Comparison of ENCODE assay signal across 25 mouse cellular contexts in the genomic region with DNA sequence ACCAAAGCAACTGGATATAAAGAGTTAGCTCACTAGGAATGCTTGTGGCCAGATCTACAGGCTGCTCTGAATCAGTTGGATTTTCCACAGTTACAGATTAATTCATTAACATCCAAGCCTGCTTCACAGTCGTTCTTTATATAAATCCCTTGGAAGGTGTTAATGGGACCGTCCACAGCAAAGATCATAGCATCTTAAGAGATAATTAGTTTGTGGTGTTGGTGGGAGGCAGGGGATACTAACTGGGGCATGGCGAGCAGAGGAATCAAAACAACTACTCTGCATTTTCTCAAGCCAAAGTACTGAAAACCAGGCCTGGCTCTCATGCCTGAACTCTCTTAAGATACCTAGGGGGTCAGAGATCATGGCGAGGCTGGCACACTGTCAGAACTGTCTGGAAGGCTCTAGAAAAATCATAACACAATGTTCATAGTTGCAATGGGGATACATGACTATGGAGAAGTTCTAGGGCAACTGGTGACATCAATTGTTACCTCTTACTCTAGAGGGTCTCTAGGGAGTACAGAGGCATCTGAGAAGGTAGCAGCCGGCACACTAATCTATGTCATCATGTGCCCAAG.
DNase-seq lines count a peak whose midpoint lies in the region; ATAC-seq and TF ChIP-seq lines count a peak whose summit lies in the region.
"Had no signal": no experiment of that assay in that cellular context is flagged by ENCODE, and none has a peak within 500 bp of the region (broad histone marks: within the 10 kb centered on the region; RNA-seq: fewer than 3 reads in every experiment).

No protein-coding gene starts in this region.

- no peak overlapping the region for H3K4me3 ChIP-seq in kidney, adult 2 months (ENCODE audit: insufficient read depth, low read depth, low read length)
- no peak overlapping the region for H3K4me3 ChIP-seq in kidney, embryonic 14.5 days (ENCODE audit: low read length)
- no peak overlapping the region for H3K4me3 ChIP-seq in kidney, embryonic 15.5 days (replicated peaks)
- H3K4me3 ChIP-seq: embryonic facial prominence, embryonic 10.5 days; embryonic facial prominence, embryonic 13.5 days; erythroblast, embryonic 14.5 days; forebrain, embryonic 12.5 days; forebrain, embryonic 15.5 days; heart, adult 2 months; hindbrain, embryonic 12.5 days; hindbrain, embryonic 15.5 days had no signal

- H3K27me3 ChIP-seq in kidney, adult 2 months (replicated peaks; ENCODE audit: control insufficient read depth, insufficient read depth, low read length): no peaks in the 10 kb centered on the region
- no peaks in the 10 kb centered on the region for H3K27me3 ChIP-seq in kidney, embryonic 14.5 days (ENCODE audit: control insufficient read depth, insufficient read depth, low read length)
- H3K27me3 ChIP-seq in kidney, embryonic 15.5 days: no peaks in the 10 kb centered on the region
- H3K27me3 ChIP-seq: CH12.LX; embryonic facial prominence, embryonic 13.5 days; forebrain, embryonic 15.5 days; hindbrain, embryonic 12.5 days; hindbrain, embryonic 15.5 days had no signal

- DNase-seq in kidney, adult 2 months: peak; percentile 5
- DNase-seq in kidney, postnatal 10 days: peak; percentile 26
- peak; percentile 4 for DNase-seq in kidney, postnatal 14 days
- DNase-seq in embryo, embryonic 9.5 days (ENCODE audit: extremely low spot score): no peak
- DNase-seq: adrenal gland, adult 2 months; adrenal gland, postnatal 14 days; B cell, adult 2 months; cerebellum, adult 11 months; cerebellum, adult 2 months; cerebellum, adult 9-11 months; cerebellum, postnatal 25 days; gastrocnemius, postnatal 25 days; heart, adult 2 months had no signal

- TF ChIP-seq POLR2A in kidney, adult 2 months (IDR thresholded peaks at IDR 0.05; ENCODE audit: low read depth, low read length): no peak

- no peaks in the 10 kb centered on the region for H3K4me1 ChIP-seq in kidney, adult 2 months (ENCODE audit: control insufficient read depth, insufficient read depth, low read length)
- H3K4me1 ChIP-seq in kidney, embryonic 14.5 days (ENCODE audit: control insufficient read depth, insufficient read depth, low read length): no peaks in the 10 kb centered on the region
- no peaks in the 10 kb centered on the region for H3K4me1 ChIP-seq in kidney, embryonic 15.5 days
- H3K4me1 ChIP-seq: embryonic facial prominence, embryonic 10.5 days; embryonic facial prominence, embryonic 13.5 days; forebrain, embryonic 15.5 days; hindbrain, embryonic 12.5 days; hindbrain, embryonic 15.5 days had no signal

- no peaks in the 10 kb centered on the region for H3K36me3 ChIP-seq in kidney, adult 2 months (ENCODE audit: control insufficient read depth, insufficient read depth, low read length)
- no peaks in the 10 kb centered on the region for H3K36me3 ChIP-seq in kidney, embryonic 14.5 days (ENCODE audit: control insufficient read depth, insufficient read depth, low read length)
- H3K36me3 ChIP-seq in kidney, embryonic 15.5 days: no peaks in the 10 kb centered on the region
- H3K36me3 ChIP-seq: embryonic facial prominence, embryonic 10.5 days; embryonic facial prominence, embryonic 13.5 days; forebrain, embryonic 12.5 days; forebrain, embryonic 15.5 days; G1E; hindbrain, embryonic 12.5 days; hindbrain, embryonic 15.5 days had no signal

- no peak overlapping the region for H3K9ac ChIP-seq in kidney, embryonic 14.5 days (ENCODE audit: low read depth, low read length)
- H3K9ac ChIP-seq in kidney, embryonic 15.5 days: no peak overlapping the region
- H3K9ac ChIP-seq: embryonic facial prominence, embryonic 13.5 days; forebrain, embryonic 12.5 days; forebrain, embryonic 15.5 days; hindbrain, embryonic 12.5 days; hindbrain, embryonic 15.5 days had no signal

- H3K9me3 ChIP-seq in kidney, embryonic 14.5 days (ENCODE audit: control insufficient read depth, low read length): no peaks in the 10 kb centered on the region
- H3K9me3 ChIP-seq in kidney, embryonic 15.5 days (replicated peaks): no peaks in the 10 kb centered on the region
- H3K9me3 ChIP-seq: embryonic facial prominence, embryonic 10.5 days; embryonic facial prominence, embryonic 13.5 days; forebrain, embryonic 12.5 days; forebrain, embryonic 15.5 days; hindbrain, embryonic 12.5 days; hindbrain, embryonic 15.5 days had no signal

- ATAC-seq in kidney, embryonic 14.5 days (ENCODE audit: low FRiP score, low TSS enrichment): no peak
- no peak for ATAC-seq in kidney, embryonic 15.5 days (replicated peaks; ENCODE audit: low FRiP score)
- ATAC-seq: forebrain, embryonic 15.5 days had no signal

- H3K27ac ChIP-seq in kidney, adult 2 months (ENCODE audit: insufficient read depth, low read depth, low read length): no peak overlapping the region
- H3K27ac ChIP-seq in kidney, embryonic 14.5 days (ENCODE audit: low read depth, low read length): no peak overlapping the region
- H3K27ac ChIP-seq in kidney, embryonic 15.5 days: no peak overlapping the region
- H3K27ac ChIP-seq: embryonic facial prominence, embryonic 10.5 days; embryonic facial prominence, embryonic 13.5 days; forebrain, embryonic 12.5 days; forebrain, embryonic 15.5 days; heart, adult 2 months; hindbrain, embryonic 12.5 days; hindbrain, embryonic 15.5 days had no signal

- no peak overlapping the region for H3K4me2 ChIP-seq in kidney, embryonic 14.5 days (replicated peaks; ENCODE audit: low read depth, low read length)
- H3K4me2 ChIP-seq in kidney, embryonic 15.5 days: no peak overlapping the region
- H3K4me2 ChIP-seq: embryonic facial prominence, embryonic 13.5 days; forebrain, embryonic 12.5 days; forebrain, embryonic 15.5 days; heart, embryonic 11.5 days; hindbrain, embryonic 12.5 days; hindbrain, embryonic 15.5 days had no signal

- no peak for TF ChIP-seq CTCF in kidney, adult 2 months (conservative IDR thresholded peaks at IDR 0.05; ENCODE audit: insufficient read depth, insufficient read length, low read depth, low read length)

- WGBS in kidney, adult 2 months: 49% methylated on average over 5 of the region's 5 CpGs
- WGBS in kidney, embryonic 14.5 days: 71% methylated on average over 5 of the region's 5 CpGs
- WGBS in kidney, embryonic 15.5 days: 68% methylated on average over 5 of the region's 5 CpGs
